Comparison of ENCODE assay signal across 20 mouse cellular contexts in the genomic region with DNA sequence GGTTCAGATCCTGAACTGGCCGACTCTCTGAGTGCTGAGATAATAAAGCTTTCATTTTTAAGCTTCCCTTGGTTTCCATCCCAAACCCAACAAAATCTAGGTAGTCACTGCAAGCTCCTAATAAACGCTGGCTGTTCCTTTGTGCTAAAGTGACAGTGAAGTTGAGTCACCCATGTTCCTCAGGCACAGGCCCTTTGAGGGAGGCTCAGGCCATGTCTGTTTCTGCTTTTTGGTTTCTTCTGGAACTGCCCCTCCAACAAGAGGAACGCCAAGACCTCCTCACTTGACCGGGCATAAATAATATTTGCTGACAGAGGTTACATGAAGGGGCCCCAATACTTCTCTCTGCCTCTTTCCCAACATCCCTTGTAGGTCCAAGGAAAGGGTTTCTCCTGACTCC. TPM values are rescaled to one million over a fixed set of nuclear protein-coding genes. Genes with fewer than 3 reads are reported as not detected.
DNase-seq lines count a peak whose midpoint lies in the region; ATAC-seq and TF ChIP-seq lines count a peak whose summit lies in the region.
"Had no signal": no experiment of that assay in that cellular context is flagged by ENCODE, and none has a peak within 500 bp of the region (broad histone marks: within the 10 kb centered on the region; RNA-seq: fewer than 3 reads in every experiment).

No protein-coding gene starts in this region.

- peak; percentile 43; the same call in 1 of the 2 replicates for ATAC-seq in liver, postnatal 0 days
- peak; percentile 58; the same call in 1 of the 2 replicates for ATAC-seq in granulocyte monocyte progenitor cell, adult 5-6 weeks (replicated peaks; ENCODE audit: poor library complexity, severe bottlenecking)
- ATAC-seq in intestine, postnatal 0 days = no peak
- ATAC-seq in monocyte, adult 5-6 weeks (replicated peaks; ENCODE audit: insufficient number of reproducible peaks, low FRiP score, low TSS enrichment, poor library complexity, severe bottlenecking) = peak; percentile 48; the same call in 1 of the 2 replicates
- ATAC-seq: forebrain, embryonic 13.5 days; forebrain, postnatal 0 days had no signal

- H3K4me2 ChIP-seq in liver, postnatal 0 days (ENCODE audit: low read depth, low read length) = no peak overlapping the region
- peak overlapping the region; percentile 46 for H3K4me2 ChIP-seq in intestine, postnatal 0 days (replicated peaks; ENCODE audit: low read depth)
- H3K4me2 ChIP-seq: embryonic facial prominence, embryonic 13.5 days; forebrain, embryonic 13.5 days; heart, embryonic 12.5 days; hindbrain, embryonic 14.5 days had no signal

- DNase-seq in liver, postnatal 0 days = no peak
- no peak for DNase-seq in liver
- DNase-seq in kidney, adult 9 months = no peak
- DNase-seq in left cerebral cortex, postnatal 10 days (ENCODE audit: extremely low spot score in 1 of 2, low spot score in 2 of 2) = no peak
- DNase-seq in kidney, postnatal 4 days = no peak
- DNase-seq: adrenal gland, postnatal 10 days; cerebellum, adult 11 months; cerebellum, adult 8-10 months; cerebellum, postnatal 14 days; forebrain, postnatal 0 days; gastrocnemius, postnatal 14 days had no signal

- H3K9me3 ChIP-seq in liver, postnatal 0 days (ENCODE audit: low read length) = no peaks in the 10 kb centered on the region
- H3K9me3 ChIP-seq in intestine, postnatal 0 days (ENCODE audit: control insufficient read depth) = no peaks in the 10 kb centered on the region
- H3K9me3 ChIP-seq: embryonic facial prominence, embryonic 13.5 days; forebrain, embryonic 13.5 days; heart, embryonic 12.5 days; hindbrain, embryonic 10.5 days had no signal

- H3K4me3 ChIP-seq in liver, postnatal 0 days (ENCODE audit: low read depth, low read length) = no peak overlapping the region
- H3K4me3 ChIP-seq in intestine, postnatal 0 days (ENCODE audit: low read depth, low read length) = no peak overlapping the region
- H3K4me3 ChIP-seq: embryonic facial prominence, embryonic 13.5 days; forebrain, embryonic 13.5 days; heart, embryonic 12.5 days; hindbrain, embryonic 10.5 days had no signal

- intact Hi-C loops in left cerebral cortex, postnatal 10 days (cut with DNase I) = no loop called here

- H3K27ac ChIP-seq in liver, postnatal 0 days (ENCODE audit: low read depth) = 0 out of 2 replicates have a peak overlapping the region, but pooled peaks have one; percentile 41
- H3K27ac ChIP-seq in intestine, postnatal 0 days (ENCODE audit: low read depth, low read length) = peak overlapping the region; percentile 62; the same call in 1 of the 2 replicates
- H3K27ac ChIP-seq: embryonic facial prominence, embryonic 13.5 days; forebrain, embryonic 13.5 days; hindbrain, embryonic 10.5 days; hindbrain, embryonic 14.5 days had no signal

- H3K9ac ChIP-seq in liver, postnatal 0 days (replicated peaks) = no peak overlapping the region
- no peak overlapping the region for H3K9ac ChIP-seq in intestine, postnatal 0 days (ENCODE audit: low read depth, low read length)
- H3K9ac ChIP-seq: embryonic facial prominence, embryonic 13.5 days; forebrain, embryonic 13.5 days; forebrain, postnatal 0 days; heart, embryonic 12.5 days; hindbrain, embryonic 14.5 days had no signal

- no peak for TF ChIP-seq CTCF in liver, postnatal 0 days (IDR thresholded peaks at IDR 0.05; ENCODE audit: low read depth)
- TF ChIP-seq CTCF in intestine, postnatal 0 days (IDR thresholded peaks at IDR 0.05; ENCODE audit: low read depth) = no peak

- H3K36me3 ChIP-seq in liver, postnatal 0 days (replicated peaks; ENCODE audit: insufficient read depth, low read length) = peaks cover 23% of the 10 kb centered on the region
- peaks cover 29% of the 10 kb centered on the region for H3K36me3 ChIP-seq in intestine, postnatal 0 days (ENCODE audit: control insufficient read depth, insufficient read depth)

- peaks cover 8% of the 10 kb centered on the region; the same call in 1 of the 2 replicates for H3K4me1 ChIP-seq in liver, postnatal 0 days (ENCODE audit: insufficient read depth)
- 0 out of 2 replicates have a peak, but pooled peaks cover 13% of the 10 kb centered on the region for H3K4me1 ChIP-seq in intestine, postnatal 0 days (replicated peaks; ENCODE audit: control insufficient read depth, insufficient read depth, low read length)
- H3K4me1 ChIP-seq: embryonic facial prominence, embryonic 13.5 days; forebrain, embryonic 13.5 days; heart, embryonic 12.5 days; hindbrain, embryonic 10.5 days had no signal

- no peak for TF ChIP-seq EP300 in liver, postnatal 0 days (IDR thresholded peaks at IDR 0.05; ENCODE audit: low read depth)

- WGBS in liver, postnatal 0 days (ENCODE audit: insufficient replicate concordance) = 59% methylated on average over 4 of the region's 4 CpGs
- WGBS in intestine, postnatal 0 days = 42% methylated on average over 4 of the region's 4 CpGs

- no peaks in the 10 kb centered on the region for H3K27me3 ChIP-seq in liver, postnatal 0 days (ENCODE audit: insufficient read depth, low read length)
- no peaks in the 10 kb centered on the region for H3K27me3 ChIP-seq in intestine, postnatal 0 days (replicated peaks; ENCODE audit: control insufficient read depth, insufficient read depth, low read length)
- H3K27me3 ChIP-seq: embryonic facial prominence, embryonic 13.5 days; forebrain, embryonic 13.5 days had no signal

RNA-seq across cellular contexts. Expression of gene Dhrs1, which starts 9.7 kb away (rescaled TPM):
- polyA plus RNA-seq in liver, postnatal 0 days (2015; fragmentation: Nextera tagmentation; extraction: Ambion mirVana) = 98.6 and 103 TPM in 2 replicates
- 54.7 and 67.7 TPM in 2 replicates for total RNA-seq in granulocyte monocyte progenitor cell, adult 5-6 weeks (2014; fragmentation: Nextera tagmentation)
- total RNA-seq in granulocyte monocyte progenitor cell, adult 5-6 weeks (2017) = 18.0 and 30.7 TPM in 2 replicates
- 466 and 476 TPM in 2 replicates for polyA plus RNA-seq in intestine, postnatal 0 days (2015; fragmentation: Nextera tagmentation; extraction: Ambion mirVana)
- 23.7 to 32.1 TPM (median 30.6 TPM) in 3 replicates for total RNA-seq in monocyte, adult 5-6 weeks (2017)
- total RNA-seq in left cerebral cortex, postnatal 10 days (2021) = 10 to 100 TPM; 93.2 to 94.9 TPM

RNA-seq across cellular contexts. Expression of gene Nop9, which starts 9.7 kb away (rescaled TPM):
- 13.2 and 14.5 TPM in 2 replicates for polyA plus RNA-seq in liver, postnatal 0 days (2015; fragmentation: Nextera tagmentation; extraction: Ambion mirVana)
- total RNA-seq in granulocyte monocyte progenitor cell, adult 5-6 weeks (2014; fragmentation: Nextera tagmentation) = 30.9 and 36.6 TPM in 2 replicates
- 35.7 and 38.6 TPM in 2 replicates for total RNA-seq in granulocyte monocyte progenitor cell, adult 5-6 weeks (2017)
- polyA plus RNA-seq in intestine, postnatal 0 days (2015; fragmentation: Nextera tagmentation; extraction: Ambion mirVana) = 14.4 and 14.9 TPM in 2 replicates
- 11.9 to 15.0 TPM (median 13.8 TPM) in 3 replicates for total RNA-seq in monocyte, adult 5-6 weeks (2017)
- 10 to 100 TPM; 15.8 to 18.5 TPM for total RNA-seq in left cerebral cortex, postnatal 10 days (2021)

RNA-seq across cellular contexts. Expression of gene Rabggta, which starts 13.7 kb away (rescaled TPM):
- polyA plus RNA-seq in liver, postnatal 0 days (2015; fragmentation: Nextera tagmentation; extraction: Ambion mirVana) = 18.5 and 21.2 TPM in 2 replicates
- total RNA-seq in granulocyte monocyte progenitor cell, adult 5-6 weeks (2014; fragmentation: Nextera tagmentation) = 17.9 and 20.4 TPM in 2 replicates
- total RNA-seq in granulocyte monocyte progenitor cell, adult 5-6 weeks (2017) = 8.5 and 12.8 TPM in 2 replicates
- polyA plus RNA-seq in intestine, postnatal 0 days (2015; fragmentation: Nextera tagmentation; extraction: Ambion mirVana) = 24.0 and 25.6 TPM in 2 replicates
- 19.8 to 29.6 TPM (median 20.8 TPM) in 3 replicates for total RNA-seq in monocyte, adult 5-6 weeks (2017)
- total RNA-seq in left cerebral cortex, postnatal 10 days (2021) = 10 to 100 TPM; 46.6 to 48.2 TPM

RNA-seq across cellular contexts. Expression of gene Tgm1, which starts 22.0 kb away (rescaled TPM):
- polyA plus RNA-seq in liver, postnatal 0 days (2015; fragmentation: Nextera tagmentation; extraction: Ambion mirVana) = 3.6 and 4.7 TPM in 2 replicates
- 0.85 and 1.8 TPM in 2 replicates for total RNA-seq in granulocyte monocyte progenitor cell, adult 5-6 weeks (2014; fragmentation: Nextera tagmentation)
- 1.4 and 4.3 TPM in 2 replicates for total RNA-seq in granulocyte monocyte progenitor cell, adult 5-6 weeks (2017)
- 1.1 and 1.3 TPM in 2 replicates for polyA plus RNA-seq in intestine, postnatal 0 days (2015; fragmentation: Nextera tagmentation; extraction: Ambion mirVana)
- 0.49 to 4.7 TPM (median 1.5 TPM) in 3 replicates for total RNA-seq in monocyte, adult 5-6 weeks (2017)
- under 1 TPM in 1 of 2 experiments, not detected in 1; 0.24 TPM for total RNA-seq in left cerebral cortex, postnatal 10 days (2021)

RNA-seq across cellular contexts. Expression of gene Cideb, which starts 22.5 kb away (rescaled TPM):
- 191 and 192 TPM in 2 replicates for polyA plus RNA-seq in liver, postnatal 0 days (2015; fragmentation: Nextera tagmentation; extraction: Ambion mirVana)
- total RNA-seq in granulocyte monocyte progenitor cell, adult 5-6 weeks (2014; fragmentation: Nextera tagmentation) = not detected in 2 replicates
- total RNA-seq in granulocyte monocyte progenitor cell, adult 5-6 weeks (2017) = not detected in 2 replicates
- 366 and 385 TPM in 2 replicates for polyA plus RNA-seq in intestine, postnatal 0 days (2015; fragmentation: Nextera tagmentation; extraction: Ambion mirVana)
- 1.0 to 1.3 TPM in 2 of 3 replicates, not detected in the other for total RNA-seq in monocyte, adult 5-6 weeks (2017)
- total RNA-seq in left cerebral cortex, postnatal 10 days (2021) = under 1 TPM; 0.49 to 0.84 TPM
- total RNA-seq: gastrocnemius, adult 18-20 months; gastrocnemius, postnatal 14 days had no signal
- polyA plus RNA-seq: hindbrain, embryonic 10.5 days; hindbrain, embryonic 14.5 days had no signal
